Mouse (Mus musculus) limb, embryonic 12.5 days (tissue): ENCODE measurements around the gene Efnb1. TPM values are rescaled to one million over a fixed set of nuclear protein-coding genes. Genes with fewer than 3 reads are reported as not detected.
A peak's percentile ranks its signal among the peaks of the same experiment; 100 is the strongest.

ENCODE experiments used
- ATAC-seq: fragments of 200-750 bp; cut with Nextera tagmentation; 2 replicates; pipeline ENCODE4 v1.8.0; 2017; ENCODE audit warnings: low read depth, moderate TSS enrichment; ENCODE audit not compliant: insufficient number of reproducible peaks, insufficient read depth, low FRiP score, low TSS enrichment
- H3K27ac ChIP-seq: fragments of 300-500 bp; sonication (generic); 2 replicates; pipeline ENCODE4 v1.5.1; 2016; ENCODE audit warnings: mild to moderate bottlenecking, moderate library complexity
- H3K27me3 ChIP-seq: fragments of 300-500 bp; sonication (generic); 2 replicates; pipeline ENCODE4 v1.6.1; 2016; ENCODE audit warnings: mild to moderate bottlenecking, moderate library complexity
- H3K36me3 ChIP-seq: fragments of 300-500 bp; sonication (generic); 2 replicates; pipeline ENCODE4 v1.6.1; 2016; ENCODE audit warnings: mild to moderate bottlenecking, moderate library complexity
- H3K4me1 ChIP-seq: fragments of 300-500 bp; sonication (generic); replicated peaks from 2 replicates; pipeline ENCODE4 v1.6.1; 2016
- H3K4me2 ChIP-seq: fragments of 300-500 bp; sonication (generic); 2 replicates; pipeline ENCODE4 v1.6.1; 2016; ENCODE audit warnings: mild to moderate bottlenecking, moderate library complexity
- H3K4me3 ChIP-seq: fragments of 300-500 bp; sonication (generic); replicated peaks from 2 replicates; pipeline ENCODE4 v1.5.1; 2016; ENCODE audit warnings: mild to moderate bottlenecking
- H3K9ac ChIP-seq: fragments of 300-500 bp; sonication (generic); replicated peaks from 2 replicates; pipeline ENCODE4 v1.6.1; 2016; ENCODE audit warnings: mild to moderate bottlenecking, moderate library complexity
- H3K9me3 ChIP-seq: fragments of 300-500 bp; sonication (generic); 2 replicates; pipeline ENCODE4 v1.6.1; 2016; ENCODE audit warnings: mild to moderate bottlenecking, moderate library complexity
- WGBS: fragments of 180-500 bp; shearing (Covaris S2); methylation state at CpG from one replicate; pipeline ENCODE4 v1.1.7; 2016; 5-methylcytosine and 5-hydroxymethylcytosine counted together
- polyA plus RNA-seq: library from polyadenylated mRNA; unstranded; fragments of >200 nt; fragmentation: Nextera tagmentation; extraction: Ambion mirVana; gene quantifications from 2 replicates; pipeline ENCODE4 v1.2.1, GENCODE M21; 2016

Gene Efnb1
- polyA plus RNA-seq, 1 experiment from 2014 or later, result 58.3 TPM

GRCm38 (mm10) chrX:99154358-99154757, 18.4 kb downstream of the Efnb1 start:
- H3K4me3 ChIP-seq, result no peak overlapping the region
- H3K27me3 ChIP-seq, result peaks cover 77% of the 10 kb centered on the region
- WGBS, result 81% methylated on average over 5 of the region's 5 CpGs
- H3K9me3 ChIP-seq, result no peaks in the 10 kb centered on the region
- H3K4me2 ChIP-seq, result no peak overlapping the region
- H3K4me1 ChIP-seq, result peaks cover 1% of the 10 kb centered on the region; the same call in 1 of the 2 replicates
- peaks cover 16% of the 10 kb centered on the region; the same call in 1 of the 2 replicates for H3K36me3 ChIP-seq
- ATAC-seq, result no peak
- no peak overlapping the region for H3K27ac ChIP-seq
- no peak overlapping the region for H3K9ac ChIP-seq

GRCm38 (mm10) chrX:99159020-99159419, 23.1 kb downstream of the Efnb1 start:
- peaks cover 78% of the 10 kb centered on the region for H3K27me3 ChIP-seq
- no peak overlapping the region for H3K4me2 ChIP-seq
- H3K36me3 ChIP-seq, result no peaks in the 10 kb centered on the region
- ATAC-seq, result no peak
- no peaks in the 10 kb centered on the region for H3K9me3 ChIP-seq
- no peaks in the 10 kb centered on the region; the same call in 1 of the 2 replicates for H3K4me1 ChIP-seq
- no peak overlapping the region for H3K9ac ChIP-seq
- 85% methylated on average over 8 of the region's 8 CpGs for WGBS
- H3K27ac ChIP-seq, result no peak overlapping the region
- H3K4me3 ChIP-seq, result no peak overlapping the region

GRCm38 (mm10) chrX:99164111-99164510, 28.2 kb downstream of the Efnb1 start:
- no peak overlapping the region for H3K9ac ChIP-seq
- no peaks in the 10 kb centered on the region for H3K36me3 ChIP-seq
- H3K27me3 ChIP-seq, result peaks cover 66% of the 10 kb centered on the region
- H3K9me3 ChIP-seq, result no peaks in the 10 kb centered on the region
- no peak overlapping the region for H3K4me3 ChIP-seq
- WGBS, result 86% methylated on average over 2 of the region's 2 CpGs
- H3K4me1 ChIP-seq, result no peaks in the 10 kb centered on the region
- no peak for ATAC-seq
- no peak overlapping the region for H3K27ac ChIP-seq
- no peak overlapping the region for H3K4me2 ChIP-seq

DNA sequence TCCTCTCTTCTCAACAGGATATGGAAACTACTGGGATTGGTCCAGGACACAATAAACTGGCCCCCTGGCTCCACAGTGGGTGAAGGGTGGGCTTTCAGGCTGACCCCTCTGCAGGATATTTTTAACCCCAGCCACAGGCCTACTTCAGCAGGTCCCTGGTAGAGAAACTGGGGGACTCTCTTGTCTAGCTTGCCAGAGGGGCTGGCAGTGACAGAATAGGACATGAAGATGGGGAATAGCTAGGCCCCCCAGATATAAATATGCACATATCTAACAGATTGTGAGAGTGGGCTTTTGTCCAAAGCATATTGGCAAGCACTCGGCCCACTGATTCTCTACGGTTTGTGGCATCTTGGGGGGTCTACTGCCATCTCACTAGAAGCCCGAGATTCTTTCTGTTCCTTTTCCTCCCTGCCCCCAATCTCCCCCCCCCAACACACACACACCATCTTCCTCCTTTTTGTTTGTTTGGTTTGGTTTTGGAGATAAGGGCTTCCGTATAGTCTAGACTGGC, 29.0 kb downstream of the Efnb1 start:
- Histone ChIP-seq H3K27ac (no peak overlapping the region), H3K9me3 (no peaks in the 10 kb centered on the region), H3K4me3 (no peak overlapping the region), H3K27me3 (peaks cover 70% of the 10 kb centered on the region), H3K4me1 (no peaks in the 10 kb centered on the region), H3K4me2 (no peak overlapping the region), H3K9ac (no peak overlapping the region), H3K36me3 (no peaks in the 10 kb centered on the region)
- 68% methylated on average over 4 of the region's 4 CpGs for WGBS
- no peak for ATAC-seq

DNA sequence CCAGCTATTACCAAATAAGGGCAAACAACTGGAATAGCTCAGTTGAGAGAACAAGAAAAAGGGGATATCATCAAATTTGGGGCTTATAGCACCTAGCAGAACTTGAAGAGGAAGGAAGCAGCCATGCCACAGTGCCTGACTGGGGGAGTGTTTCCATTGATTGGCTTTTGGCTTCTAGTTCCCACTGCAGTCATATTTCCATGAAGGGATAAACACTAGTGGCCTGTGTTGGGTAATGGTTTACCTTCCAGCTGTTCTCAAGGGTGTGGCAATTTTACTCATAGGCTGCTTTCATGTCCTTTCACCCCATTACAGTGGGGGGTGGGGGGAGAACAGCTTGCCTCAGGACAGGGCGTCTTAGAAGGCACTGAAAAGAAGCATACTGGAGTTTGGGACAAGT, 31.1 kb downstream of the Efnb1 start:
- H3K4me3 ChIP-seq, result no peak overlapping the region
- H3K36me3 ChIP-seq, result no peaks in the 10 kb centered on the region
- H3K4me1 ChIP-seq, result no peaks in the 10 kb centered on the region
- peaks cover 78% of the 10 kb centered on the region for H3K27me3 ChIP-seq
- no peaks in the 10 kb centered on the region for H3K9me3 ChIP-seq
- WGBS, result 42% methylated on average over 1 of the region's 1 CpGs
- H3K4me2 ChIP-seq, result no peak overlapping the region
- no peak overlapping the region for H3K9ac ChIP-seq
- ATAC-seq, result no peak
- H3K27ac ChIP-seq, result no peak overlapping the region

GRCm38 (mm10) chrX:99167550-99167949, 31.6 kb downstream of the Efnb1 start:
- Histone ChIP-seq H3K36me3 (no peaks in the 10 kb centered on the region), H3K27ac (no peak overlapping the region), H3K9me3 (no peaks in the 10 kb centered on the region), H3K9ac (no peak overlapping the region), H3K27me3 (peaks cover 77% of the 10 kb centered on the region), H3K4me3 (no peak overlapping the region), H3K4me2 (no peak overlapping the region), H3K4me1 (no peaks in the 10 kb centered on the region)
- WGBS, result 69% methylated on average over 7 of the region's 7 CpGs
- no peak for ATAC-seq

DNA sequence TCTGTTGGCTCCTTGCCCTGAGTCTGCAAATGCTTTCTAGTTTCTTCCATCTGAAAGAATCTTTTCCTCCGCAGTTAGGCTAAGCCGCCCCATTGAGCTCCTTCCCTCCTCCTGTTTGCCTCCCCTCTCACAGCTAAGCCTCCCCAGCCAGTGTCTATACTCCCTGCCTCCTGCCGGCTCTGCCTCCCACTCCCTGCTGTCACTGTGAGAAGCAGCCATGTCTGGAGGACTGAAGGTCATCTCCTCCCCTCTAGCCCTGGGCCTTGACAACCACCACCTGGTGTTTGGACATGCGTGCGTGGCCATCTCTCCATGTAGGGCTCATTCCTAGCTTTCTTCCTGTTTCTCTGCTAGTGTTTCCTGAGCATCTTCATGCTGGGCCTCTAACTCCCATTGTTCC, 36.4 kb downstream of the Efnb1 start:
- peaks cover 53% of the 10 kb centered on the region for H3K27me3 ChIP-seq
- no peaks in the 10 kb centered on the region for H3K9me3 ChIP-seq
- H3K9ac ChIP-seq, result no peak overlapping the region
- WGBS, result 63% methylated on average over 5 of the region's 5 CpGs
- no peak overlapping the region for H3K4me2 ChIP-seq
- H3K27ac ChIP-seq, result no peak overlapping the region
- H3K36me3 ChIP-seq, result no peaks in the 10 kb centered on the region
- no peak overlapping the region for H3K4me3 ChIP-seq
- no peak for ATAC-seq
- H3K4me1 ChIP-seq, result no peaks in the 10 kb centered on the region; the same call in 1 of the 2 replicates

- Histone ChIP-seq H3K4me2 (no peak overlapping the region), H3K36me3 (no peaks in the 10 kb centered on the region), H3K9me3 (no peaks in the 10 kb centered on the region), H3K9ac (no peak overlapping the region), H3K27ac (no peak overlapping the region), H3K27me3 (peaks cover 75% of the 10 kb centered on the region), H3K4me3 (no peak overlapping the region), H3K4me1 (peaks cover 15% of the 10 kb centered on the region; the same call in 1 of the 2 replicates)
- ATAC-seq, result peak; percentile 47; the same call in 1 of the 2 replicates
- 33% methylated on average over 9 of the region's 9 CpGs for WGBS
Measured at GRCm38 (mm10) chrX:99185081-99185596, 49.2 kb downstream of the Efnb1 start.

GRCm38 (mm10) chrX:99186497-99187435, 50.8 kb downstream of the Efnb1 start:
- WGBS, result 19% methylated on average over 10 of the region's 10 CpGs
- Histone ChIP-seq H3K4me3 (no peak overlapping the region), H3K9me3 (no peaks in the 10 kb centered on the region), H3K27me3 (peaks cover 77% of the 10 kb centered on the region), H3K36me3 (no peaks in the 10 kb centered on the region), H3K4me2 (no peak overlapping the region), H3K9ac (no peak overlapping the region), H3K4me1 (peaks cover 15% of the 10 kb centered on the region; the same call in 1 of the 2 replicates), H3K27ac (peak overlapping the region; percentile 25; the same call in 1 of the 2 replicates)
- ATAC-seq, result peak; percentile 60; the same call in 1 of the 2 replicates

- H3K27ac ChIP-seq, result no peak overlapping the region
- H3K27me3 ChIP-seq, result peaks cover 80% of the 10 kb centered on the region
- H3K36me3 ChIP-seq, result no peaks in the 10 kb centered on the region
- no peak overlapping the region for H3K9ac ChIP-seq
- no peak overlapping the region for H3K4me2 ChIP-seq
- no peak for ATAC-seq
- no peak overlapping the region for H3K4me3 ChIP-seq
- WGBS, result 59% methylated on average over 10 of the region's 10 CpGs
- H3K9me3 ChIP-seq, result no peaks in the 10 kb centered on the region
- peaks cover 6% of the 10 kb centered on the region for H3K4me1 ChIP-seq
Measured at GRCm38 (mm10) chrX:99191441-99192087, 55.6 kb downstream of the Efnb1 start.

GRCm38 (mm10) chrX:99196910-99197309, 61.0 kb downstream of the Efnb1 start:
- ATAC-seq, result no peak
- Histone ChIP-seq H3K9ac (no peak overlapping the region), H3K4me1 (peaks cover 24% of the 10 kb centered on the region), H3K27ac (peak overlapping the region; percentile 56), H3K9me3 (no peaks in the 10 kb centered on the region), H3K4me2 (no peak overlapping the region), H3K27me3 (peaks cover 80% of the 10 kb centered on the region), H3K4me3 (no peak overlapping the region), H3K36me3 (no peaks in the 10 kb centered on the region)
- 25% methylated on average over 9 of the region's 9 CpGs for WGBS
